Mouse (Mus musculus): ENCODE data around the gene Slc22a2.

DNA sequence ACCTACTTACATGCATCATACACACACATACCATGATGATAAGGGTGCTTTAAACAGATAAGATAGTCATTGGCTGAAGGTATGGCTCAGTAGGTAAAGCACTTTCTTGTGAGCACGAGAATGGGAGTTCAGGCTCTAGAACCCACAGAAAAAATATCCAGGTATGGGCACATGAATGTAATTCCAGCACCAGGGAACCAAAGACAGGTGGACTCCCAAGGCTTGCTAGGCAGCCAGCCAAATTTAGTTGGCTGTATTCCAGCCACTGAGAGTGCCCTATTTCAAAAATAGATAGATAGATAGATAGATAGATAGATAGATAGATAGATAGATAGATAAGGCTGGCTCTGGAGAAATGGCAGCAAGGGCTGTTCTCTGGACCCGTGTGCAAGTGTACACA lies 1.4 kb downstream of the Slc22a2 start:
- TF ChIP-seq CTCF (IDR thresholded peaks at IDR 0.05; ENCODE audit: insufficient read depth, low read length): no peak
- TF ChIP-seq POLR2A (IDR thresholded peaks at IDR 0.05; ENCODE audit: borderline replicate concordance, extremely low read depth, low read depth, low read length): no peak
